Mouse (Mus musculus) myocyte (in vitro differentiated cells): ENCODE data around the gene Kcnd1. TPM values are rescaled to one million over a fixed set of nuclear protein-coding genes. Genes with fewer than 3 reads are reported as not detected.

ENCODE experiments used
- H3K27me3 ChIP-seq: one replicate; pipeline ENCODE4 v1.6.1; 2011; ENCODE audit not compliant: control insufficient read depth, insufficient read depth, insufficient read length
- H3K36me3 ChIP-seq: one replicate; pipeline ENCODE4 v1.6.1; 2011; ENCODE audit not compliant: control insufficient read depth, insufficient read depth
- H3K4me2 ChIP-seq: one replicate; pipeline ENCODE4 v1.6.1; 2011; ENCODE audit warnings: low read depth, control low read depth
- H3K4me3 ChIP-seq: one replicate; pipeline ENCODE4 v1.5.1; 2011; ENCODE audit warnings: mild to moderate bottlenecking, control low read depth, moderate library complexity
- H3K79me2 ChIP-seq: one replicate; pipeline ENCODE4 v1.6.1; 2011; ENCODE audit not compliant: control insufficient read depth, insufficient read depth
- H3ac ChIP-seq: one replicate; pipeline ENCODE4 v1.6.1; 2011; ENCODE audit not compliant: control insufficient read depth, insufficient read length
- CEBPB ChIP-seq: IDR thresholded peaks from 2 replicates; pipeline ENCODE4 v1.6.1; 2011; ENCODE audit warnings: mild to moderate bottlenecking, moderate library complexity; ENCODE audit not compliant: poor library complexity, insufficient read depth, severe bottlenecking
- E2F4 ChIP-seq: IDR thresholded peaks from one replicate; pipeline ENCODE4 v1.6.1; 2011; ENCODE audit warnings: mild to moderate bottlenecking, control low read depth, moderate library complexity; ENCODE audit not compliant: insufficient read depth
- MAX ChIP-seq: IDR thresholded peaks from one replicate; pipeline ENCODE4 v1.6.1; 2011; ENCODE audit warnings: low read depth, mild to moderate bottlenecking, control low read depth
- MYOD1 ChIP-seq, 3 experiments: IDR thresholded peaks; one replicate each; pipeline ENCODE4 v1.6.1; 2011; ENCODE audit warnings: control low read depth in 2 of 3, low read depth in 2 of 3, mild to moderate bottlenecking in 2 of 3, moderate library complexity in 1 of 3; ENCODE audit not compliant: insufficient read length in 2 of 3, control insufficient read depth in 1 of 3
- MYOG ChIP-seq, 3 experiments: IDR thresholded peaks; one replicate each; pipeline ENCODE4 v1.6.1; 2011; ENCODE audit warnings: control low read depth in 2 of 3, low read depth in 2 of 3, mild to moderate bottlenecking in 2 of 3; ENCODE audit not compliant: insufficient read length in 2 of 3, control insufficient read depth in 1 of 3, insufficient read depth in 1 of 3
- POLR2A ChIP-seq: IDR thresholded peaks from one replicate; pipeline ENCODE4 v1.6.1; 2011; ENCODE audit warnings: low read depth, mild to moderate bottlenecking, control low read depth, moderate library complexity; ENCODE audit not compliant: insufficient read length
- POLR2AphosphoS2 ChIP-seq: IDR thresholded peaks from one replicate; pipeline ENCODE4 v1.6.1; 2011; ENCODE audit warnings: low read depth, control low read depth; ENCODE audit not compliant: insufficient read length
- REST ChIP-seq: IDR thresholded peaks from one replicate; pipeline ENCODE4 v1.6.1; 2011; ENCODE audit warnings: mild to moderate bottlenecking, control low read depth, moderate library complexity; ENCODE audit not compliant: insufficient read depth, insufficient read length
- SRF ChIP-seq: IDR thresholded peaks from one replicate; pipeline ENCODE4 v1.6.1; 2011; ENCODE audit warnings: low read depth; ENCODE audit not compliant: control insufficient read depth, insufficient read length
- TCF12 ChIP-seq: IDR thresholded peaks from one replicate; pipeline ENCODE4 v1.6.1; 2011; ENCODE audit warnings: mild to moderate bottlenecking, control low read depth; ENCODE audit not compliant: poor library complexity, insufficient read depth, severe bottlenecking
- TCF3 ChIP-seq: IDR thresholded peaks from one replicate; pipeline ENCODE4 v1.6.1; 2011; ENCODE audit warnings: low read depth, control low read depth; ENCODE audit not compliant: insufficient read length
- USF1 ChIP-seq: IDR thresholded peaks from one replicate; pipeline ENCODE4 v1.6.1; 2011; ENCODE audit warnings: low read depth, mild to moderate bottlenecking, control low read depth, moderate library complexity
- polyA plus RNA-seq: library from polyadenylated mRNA; unstranded; fragments of >200 nt; fragmentation: generic; extraction: Trizol; gene quantifications from one replicate; pipeline ENCODE4 v1.2.1, GENCODE M21; 2012; ENCODE audit warnings: missing spikeins

The Kcnd1 gene
- polyA plus RNA-seq, 1 experiment, result 0.16 TPM

DNA sequence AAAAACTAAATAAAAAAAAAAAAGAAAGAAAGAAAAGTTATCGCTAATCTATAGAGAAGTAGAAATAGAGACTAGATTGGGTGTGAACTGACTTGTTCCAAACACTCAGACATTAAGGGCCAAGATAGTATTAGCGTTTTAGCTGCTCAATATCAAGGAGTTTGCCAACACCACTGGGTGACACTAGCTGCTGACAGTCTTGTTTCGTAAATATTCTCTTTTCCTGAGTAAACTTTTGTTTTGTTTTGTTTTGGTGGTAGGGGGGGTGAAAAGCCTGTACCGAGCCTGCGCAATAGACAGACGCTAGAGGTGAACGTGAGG, 18.7 kb downstream of the Kcnd1 start:
- Histone ChIP-seq H3K79me2 (peaks cover 34% of the 10 kb centered on the region), H3K4me2 (peak overlapping the region; percentile 86), H3K4me3 (peak overlapping the region; percentile 49), H3K27me3 (no peaks in the 10 kb centered on the region), H3K36me3 (no peaks in the 10 kb centered on the region), H3ac (no peak overlapping the region)
- TF ChIP-seq USF1 (no peak), MYOD1 (IDR thresholded peaks at IDR 0.05; ENCODE audit: control insufficient read depth in 1 of 3, insufficient read length in 2 of 3, low read depth in 2 of 3) (no peak), TCF12 (no peak), E2F4 (no peak), CEBPB (no peak), SRF (no peak)

DNA sequence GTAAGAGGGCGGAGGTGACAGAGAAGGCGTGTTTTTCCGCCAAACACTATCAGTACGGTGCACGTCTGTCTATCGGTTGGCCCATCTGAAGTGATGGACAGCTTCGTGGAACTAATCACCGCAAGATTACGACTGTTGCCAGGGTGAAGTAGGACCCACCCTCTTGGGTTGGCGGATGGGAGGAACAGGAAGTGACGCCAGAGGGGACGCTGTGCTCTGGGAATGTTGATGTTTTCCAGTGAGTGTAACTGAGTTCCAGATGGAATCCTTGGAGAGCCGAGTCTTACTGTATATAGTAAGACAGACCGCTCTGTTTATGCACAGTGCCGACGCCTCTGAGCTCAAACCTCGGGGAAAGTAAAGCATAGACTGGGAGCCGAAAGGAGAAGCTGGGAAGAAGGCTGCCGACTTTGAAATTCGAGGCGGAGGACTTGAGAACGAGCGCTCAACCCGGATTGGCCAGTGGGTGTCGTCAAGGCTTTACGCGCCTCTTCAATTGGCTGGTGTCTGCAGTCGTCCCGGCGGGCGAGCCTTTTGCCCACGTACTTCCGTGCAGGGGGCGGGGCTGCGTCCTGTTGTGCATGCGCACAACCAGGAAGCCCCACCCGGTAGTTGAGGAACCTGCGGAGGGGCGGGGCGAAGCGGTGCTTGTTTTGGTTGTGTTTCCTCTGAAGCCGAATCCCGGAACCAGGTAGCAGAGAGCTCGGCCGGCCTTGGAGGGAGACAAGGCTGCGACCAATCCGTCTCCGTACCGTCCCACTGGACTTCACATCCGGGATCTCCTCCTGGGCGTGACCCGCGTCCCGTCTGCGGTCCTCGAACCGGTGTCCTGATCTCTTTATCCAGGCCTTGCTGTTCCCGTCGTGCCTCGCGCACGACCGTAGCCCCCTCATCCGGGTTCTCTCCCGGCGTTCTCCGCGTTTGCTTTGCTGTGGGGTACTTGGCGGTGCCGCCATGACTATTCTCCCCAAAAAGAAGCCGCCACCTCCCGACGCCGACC, 19.4 kb downstream of the Kcnd1 start, which contains the start of gene Otud5:
Gene Otud5 (plus strand): TSS at position 202 of the 1,000 bp plus-strand sequence.
- Histone ChIP-seq H3K36me3 (no peaks in the 10 kb centered on the region), H3K4me2 (peak within 1 kb of the TSS; percentile 86), H3ac (peak within 1 kb of the TSS; percentile 84), H3K27me3 (no peaks in the 10 kb centered on the region), H3K4me3 (peak within 1 kb of the TSS; percentile 49), H3K79me2 (peaks cover 40% of the 10 kb centered on the region)
- TF ChIP-seq POLR2AphosphoS2 (peak; percentile 12), E2F4 (peak; percentile 55), MYOD1 (IDR thresholded peaks at IDR 0.05; ENCODE audit: control insufficient read depth in 1 of 3, insufficient read length in 2 of 3, low read depth in 2 of 3) (no peak), POLR2A (peak; percentile 27)

DNA sequence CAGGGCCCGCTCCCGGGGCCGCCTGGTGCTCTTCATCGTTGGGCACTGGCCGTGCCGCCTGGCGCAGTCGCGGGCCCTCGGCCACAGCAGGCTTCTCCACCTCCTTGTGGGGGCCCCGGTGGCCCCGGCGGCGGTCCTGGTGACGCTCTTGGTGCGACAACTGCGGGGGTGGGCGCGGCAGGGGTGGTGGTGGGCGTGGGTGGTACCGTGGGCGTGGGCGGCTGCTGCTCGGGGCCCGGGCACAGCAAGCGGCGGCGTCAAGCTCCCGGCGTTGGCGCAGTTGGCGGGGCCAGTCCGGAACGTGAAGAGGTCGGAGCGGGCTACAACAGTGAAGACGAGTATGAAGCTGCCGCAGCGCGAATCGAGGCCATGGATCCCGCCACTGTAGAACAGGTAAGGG, 20.2 kb downstream of the Kcnd1 start:
- Histone ChIP-seq H3K36me3 (no peaks in the 10 kb centered on the region), H3K27me3 (no peaks in the 10 kb centered on the region), H3K79me2 (peaks cover 48% of the 10 kb centered on the region), H3K4me2 (peak overlapping the region; percentile 90), H3K4me3 (peak overlapping the region; percentile 49), H3ac (peak overlapping the region; percentile 84)
- TF ChIP-seq TCF3, result no peak
- TF ChIP-seq CEBPB, result no peak
- no peak for TF ChIP-seq E2F4
- no peak for TF ChIP-seq POLR2AphosphoS2
- TF ChIP-seq MAX, result no peak
- no peak for TF ChIP-seq REST
- no peak for TF ChIP-seq MYOG (IDR thresholded peaks at IDR 0.05; ENCODE audit: control insufficient read depth in 1 of 3, insufficient read depth in 1 of 3, insufficient read length in 2 of 3, low read depth in 2 of 3)
- no peak for TF ChIP-seq USF1
- TF ChIP-seq MYOD1 (IDR thresholded peaks at IDR 0.05; ENCODE audit: control insufficient read depth in 1 of 3, insufficient read length in 2 of 3, low read depth in 2 of 3), result no peak
- no peak for TF ChIP-seq TCF12
- no peak for TF ChIP-seq SRF
- TF ChIP-seq POLR2A, result no peak

DNA sequence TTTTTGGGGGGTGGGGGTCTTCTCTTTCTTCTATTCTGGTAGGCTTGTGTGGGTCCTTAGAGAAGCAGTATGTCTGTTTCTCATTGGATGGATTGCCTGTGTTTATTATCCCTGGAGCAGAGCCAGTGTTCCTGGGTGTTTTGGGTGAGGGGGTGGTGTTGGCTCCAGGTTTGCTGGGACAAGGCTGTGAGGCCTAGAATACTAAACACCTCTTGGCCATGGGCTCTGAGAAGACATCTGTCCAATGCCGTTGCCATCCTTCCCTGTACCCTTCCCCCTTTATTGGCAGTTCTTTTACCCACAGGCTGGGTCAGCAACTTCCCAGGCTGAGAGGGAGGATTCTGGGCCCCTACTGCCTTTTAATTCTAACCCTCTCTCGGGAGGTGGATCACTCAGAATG, 25.8 kb downstream of the Kcnd1 start:
- H3K4me2 ChIP-seq, result no peak overlapping the region
- TF ChIP-seq TCF3, result no peak
- TF ChIP-seq MAX, result no peak
- TF ChIP-seq E2F4, result no peak
- TF ChIP-seq POLR2AphosphoS2, result no peak
- TF ChIP-seq CEBPB, result no peak
- TF ChIP-seq MYOD1 (IDR thresholded peaks at IDR 0.05; ENCODE audit: control insufficient read depth in 1 of 3, insufficient read length in 2 of 3, low read depth in 2 of 3), result no peak
- no peak for TF ChIP-seq REST
- TF ChIP-seq USF1, result no peak
- peaks cover 43% of the 10 kb centered on the region for H3K79me2 ChIP-seq

DNA sequence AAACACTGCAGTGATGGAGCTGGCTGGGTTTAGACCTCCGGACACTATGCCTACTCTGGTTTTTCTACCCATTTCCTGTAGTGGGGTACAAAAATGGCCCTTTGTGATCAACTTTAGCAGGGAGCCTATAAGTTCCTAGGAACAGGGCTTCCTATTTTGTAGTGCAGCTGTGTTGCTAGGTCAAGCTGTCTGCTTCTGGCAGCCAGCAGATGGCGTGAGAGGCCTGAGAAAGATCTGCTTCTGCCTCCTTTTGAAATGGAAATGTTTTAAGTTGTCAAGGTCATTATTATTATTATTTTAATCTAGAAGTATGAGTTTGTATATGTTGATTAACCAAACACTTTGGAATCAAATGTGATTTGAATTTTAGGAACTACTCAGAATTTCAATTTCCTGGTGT, 32.5 kb downstream of the Kcnd1 start:
- peaks cover 7% of the 10 kb centered on the region for H3K79me2 ChIP-seq
- H3K36me3 ChIP-seq, result peaks cover 5% of the 10 kb centered on the region
- H3K4me3 ChIP-seq, result no peak overlapping the region
- no peaks in the 10 kb centered on the region for H3K27me3 ChIP-seq
- no peak for TF ChIP-seq POLR2A
- TF ChIP-seq SRF, result no peak
- TF ChIP-seq MYOD1 (IDR thresholded peaks at IDR 0.05; ENCODE audit: control insufficient read depth in 1 of 3, insufficient read length in 2 of 3, low read depth in 2 of 3), result no peak
- no peak for TF ChIP-seq CEBPB
- no peak for TF ChIP-seq TCF3
- no peak for TF ChIP-seq TCF12
- no peak for TF ChIP-seq USF1
- TF ChIP-seq REST, result no peak
- TF ChIP-seq POLR2AphosphoS2, result no peak
- TF ChIP-seq MAX, result no peak
- no peak for TF ChIP-seq MYOG (IDR thresholded peaks at IDR 0.05; ENCODE audit: control insufficient read depth in 1 of 3, insufficient read depth in 1 of 3, insufficient read length in 2 of 3, low read depth in 2 of 3)
- no peak for TF ChIP-seq E2F4
- H3ac ChIP-seq, result no peak overlapping the region
- H3K4me2 ChIP-seq, result no peak overlapping the region

More for the DNA sequence above, 25.8 kb downstream of the Kcnd1 start:
- H3K36me3 ChIP-seq, result no peaks in the 10 kb centered on the region
- no peak overlapping the region for H3ac ChIP-seq
- H3K4me3 ChIP-seq, result no peak overlapping the region
- H3K27me3 ChIP-seq, result no peaks in the 10 kb centered on the region
